Mouse (Mus musculus) lung, embryonic 16.5 days (tissue): Measurements from ENCODE around the gene Tmem87a. TPM values are rescaled to one million over a fixed set of nuclear protein-coding genes. Genes with fewer than 3 reads are reported as not detected.

Source experiments
- ATAC-seq: fragments of 200-750 bp; cut with Nextera tagmentation; 2 replicates; pipeline ENCODE4 v1.8.0; 2017; ENCODE audit warnings: low read depth, mild to moderate bottlenecking, moderate library complexity
- H3K27ac ChIP-seq: fragments of 300-500 bp; sonication (generic); 2 replicates; pipeline ENCODE4 v1.5.1; 2014; ENCODE audit warnings: mild to moderate bottlenecking, control low read depth, low read length
- H3K27me3 ChIP-seq: fragments of 300-500 bp; sonication (generic); 2 replicates; pipeline ENCODE4 v1.6.1; 2014; ENCODE audit warnings: low read depth, low read length, mixed read lengths; ENCODE audit not compliant: control insufficient read depth, insufficient read depth
- H3K36me3 ChIP-seq: fragments of 300-500 bp; sonication (generic); 2 replicates; pipeline ENCODE4 v1.6.1; 2014; ENCODE audit warnings: low read length; ENCODE audit not compliant: control insufficient read depth, insufficient read depth
- H3K4me1 ChIP-seq: fragments of 300-500 bp; sonication (generic); replicated peaks from 2 replicates; pipeline ENCODE4 v1.6.1; 2014; ENCODE audit warnings: low read length, mixed read lengths; ENCODE audit not compliant: control insufficient read depth, insufficient read depth
- H3K4me2 ChIP-seq: fragments of 300-500 bp; sonication (generic); 2 replicates; pipeline ENCODE4 v1.6.1; 2014; ENCODE audit warnings: low read depth, low read length, control low read depth
- H3K4me3 ChIP-seq: fragments of 300-500 bp; sonication (generic); 2 replicates; pipeline ENCODE4 v1.5.1; 2014; ENCODE audit warnings: mild to moderate bottlenecking, low read length, control low read depth
- H3K9ac ChIP-seq: fragments of 300-500 bp; sonication (generic); 2 replicates; pipeline ENCODE4 v1.6.1; 2014; ENCODE audit warnings: low read length, control low read depth
- H3K9me3 ChIP-seq: fragments of 300-500 bp; sonication (generic); 2 replicates; pipeline ENCODE4 v1.6.1; 2016; ENCODE audit warnings: low read length; ENCODE audit not compliant: control insufficient read depth
- WGBS: fragments of 180-500 bp; shearing (Covaris S2); extraction: QIAGEN DNeasy Blood & Tissue Kit; methylation state at CpG from one replicate; pipeline ENCODE4 v1.1.7; 2014; 5-methylcytosine and 5-hydroxymethylcytosine counted together
- polyA plus RNA-seq: library from polyadenylated mRNA; unstranded; fragments of >200 nt; fragmentation: Nextera tagmentation; extraction: Ambion mirVana; gene quantifications from 2 replicates; pipeline ENCODE4 v1.2.1, GENCODE M21; 2015

Tmem87a gene
- polyA plus RNA-seq, 1 experiment from 2014 or later, result 10.1 TPM

DNA sequence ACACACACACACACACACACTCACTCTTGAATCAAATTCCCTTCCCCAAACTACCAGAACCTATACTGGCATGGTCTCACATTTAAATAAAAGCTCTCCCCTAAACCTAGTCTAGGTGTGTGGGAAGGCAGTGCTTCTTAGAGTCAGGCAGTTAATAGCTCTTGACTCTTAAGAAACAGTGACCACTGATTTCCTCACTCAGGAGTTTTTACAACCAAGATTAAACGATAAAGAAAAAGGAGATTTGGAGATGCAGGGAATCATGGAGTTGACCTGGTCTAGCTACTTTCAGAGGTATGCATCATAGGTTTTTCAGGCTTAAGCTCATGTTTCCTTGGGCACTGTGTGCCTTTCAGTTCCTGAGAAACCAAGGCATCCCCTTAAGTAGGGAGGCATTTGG is 17.6 kb downstream of the Tmem87a start:
- no peak for ATAC-seq
- H3K4me2 ChIP-seq, result no peak overlapping the region
- no peaks in the 10 kb centered on the region for H3K27me3 ChIP-seq
- no peaks in the 10 kb centered on the region for H3K4me1 ChIP-seq
- H3K27ac ChIP-seq, result no peak overlapping the region
- H3K4me3 ChIP-seq, result no peak overlapping the region
- peaks cover 30% of the 10 kb centered on the region for H3K36me3 ChIP-seq
- WGBS, result 93% methylated on average over 1 of the region's 1 CpGs
- H3K9me3 ChIP-seq, result no peaks in the 10 kb centered on the region
- no peak overlapping the region for H3K9ac ChIP-seq

DNA sequence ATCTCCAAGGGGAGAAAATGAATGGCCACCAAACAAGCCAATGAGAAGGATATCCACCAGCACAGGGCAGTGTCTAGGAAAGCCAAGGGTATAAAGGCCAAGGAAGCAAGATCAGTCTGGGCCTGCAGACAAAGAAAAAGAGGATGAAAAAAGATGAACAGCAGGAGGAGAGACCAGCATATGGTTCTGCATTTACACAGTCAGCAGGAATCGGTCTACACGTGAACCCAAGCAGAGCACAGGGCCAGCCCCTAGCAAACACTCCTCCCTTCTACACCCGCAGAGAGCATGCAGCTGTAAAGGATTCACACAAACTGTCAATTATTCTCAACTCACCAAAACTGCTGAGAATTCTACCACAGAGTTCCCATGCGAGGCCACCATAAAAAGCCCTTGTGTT is 30.1 kb downstream of the Tmem87a start:
- no peak overlapping the region for H3K4me2 ChIP-seq
- H3K4me3 ChIP-seq, result no peak overlapping the region
- H3K9ac ChIP-seq, result no peak overlapping the region
- no peaks in the 10 kb centered on the region for H3K9me3 ChIP-seq
- peaks cover 25% of the 10 kb centered on the region for H3K36me3 ChIP-seq
- WGBS, result 86% methylated on average over 4 of the region's 4 CpGs
- no peaks in the 10 kb centered on the region for H3K4me1 ChIP-seq
- H3K27me3 ChIP-seq, result no peaks in the 10 kb centered on the region
- no peak for ATAC-seq
- no peak overlapping the region for H3K27ac ChIP-seq

DNA sequence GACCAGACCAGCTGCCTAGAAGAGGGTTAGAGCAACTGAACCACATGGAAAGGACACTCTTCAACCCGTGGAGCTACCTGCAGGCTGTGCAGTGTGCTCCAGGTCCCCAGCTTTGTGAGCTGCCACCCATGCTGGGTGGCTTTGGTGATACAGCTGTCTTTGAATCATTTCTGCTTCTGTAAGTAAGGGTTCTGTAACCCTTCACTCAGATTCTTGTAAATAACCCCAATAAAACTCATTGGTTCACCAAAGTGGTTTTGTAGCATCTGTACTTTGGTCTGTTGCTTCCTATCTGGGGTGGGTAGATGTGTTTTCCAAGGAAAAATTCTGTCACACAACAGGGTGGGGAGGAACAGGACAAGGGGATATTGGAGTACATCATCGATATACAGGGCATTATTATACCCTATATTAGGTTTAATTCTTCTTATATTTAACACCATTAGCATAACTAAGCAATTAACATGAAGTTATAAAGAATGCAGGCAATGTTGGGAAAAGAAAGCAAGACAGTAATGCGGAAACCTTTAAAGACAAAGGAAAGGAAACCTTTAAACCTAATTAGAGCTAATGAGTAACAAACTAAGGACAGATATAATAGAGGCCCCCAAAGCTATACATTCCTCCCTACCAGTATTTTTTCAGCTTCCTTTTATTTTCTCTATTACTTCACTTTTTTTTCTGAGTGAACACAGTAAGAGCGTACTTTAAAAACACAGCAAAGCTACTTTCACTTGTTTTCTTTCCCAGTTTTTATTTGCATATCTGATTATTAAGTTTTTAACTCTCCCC is 36.3 kb downstream of the Tmem87a start:
- 93% methylated on average over 4 of the region's 4 CpGs for WGBS
- Histone ChIP-seq H3K27ac (no peak overlapping the region), H3K9ac (no peak overlapping the region), H3K36me3 (peaks cover 25% of the 10 kb centered on the region), H3K4me3 (no peak overlapping the region), H3K4me1 (no peaks in the 10 kb centered on the region), H3K27me3 (no peaks in the 10 kb centered on the region), H3K9me3 (no peaks in the 10 kb centered on the region), H3K4me2 (no peak overlapping the region)
- no peak for ATAC-seq

DNA sequence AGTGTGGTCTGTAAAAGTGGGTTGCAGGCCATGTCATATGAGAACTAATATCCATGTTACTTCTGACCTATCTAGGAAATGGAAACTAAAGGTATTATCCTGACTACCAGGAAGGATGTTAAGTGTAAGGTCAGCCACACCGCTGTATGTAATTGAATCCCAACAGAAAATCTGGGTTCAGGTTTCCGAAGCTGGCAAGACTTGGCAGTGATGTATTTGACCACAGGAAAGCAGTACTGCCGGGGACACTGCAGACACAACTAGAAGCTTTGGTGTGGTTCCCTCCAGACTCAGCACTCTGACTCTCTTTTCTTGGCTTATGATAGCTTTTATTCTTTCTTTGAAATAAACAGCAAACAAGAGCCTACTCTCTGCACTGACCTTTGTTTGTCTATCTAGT is 37.4 kb downstream of the Tmem87a start:
- 89% methylated on average over 3 of the region's 3 CpGs for WGBS
- peaks cover 32% of the 10 kb centered on the region for H3K36me3 ChIP-seq
- ATAC-seq, result no peak

DNA sequence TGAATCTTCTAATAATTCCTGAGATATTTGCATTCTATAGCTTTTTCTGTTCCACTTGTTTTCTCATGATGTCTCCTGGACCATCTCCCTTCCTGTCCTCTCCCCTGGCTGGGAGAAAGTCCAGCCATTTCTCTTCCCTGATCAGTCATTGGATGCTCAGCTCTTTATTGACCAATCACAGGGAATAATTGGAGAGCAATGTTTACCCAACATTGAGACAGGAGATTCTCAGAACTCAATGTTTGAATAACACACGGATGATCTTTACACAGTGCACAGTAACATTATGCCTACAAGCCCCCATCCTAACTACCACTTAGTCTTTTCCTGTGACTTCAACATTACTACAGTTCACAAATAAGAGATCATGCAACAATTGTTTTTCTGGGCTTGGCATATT is 43.5 kb downstream of the Tmem87a start:
- no peaks in the 10 kb centered on the region for H3K27me3 ChIP-seq

More for the DNA sequence above, 37.4 kb downstream of the Tmem87a start:
- no peak overlapping the region for H3K9ac ChIP-seq
- H3K27ac ChIP-seq, result no peak overlapping the region
- H3K4me3 ChIP-seq, result no peak overlapping the region
- no peaks in the 10 kb centered on the region for H3K4me1 ChIP-seq
- H3K27me3 ChIP-seq, result no peaks in the 10 kb centered on the region
- no peak overlapping the region for H3K4me2 ChIP-seq
- H3K9me3 ChIP-seq, result no peaks in the 10 kb centered on the region

DNA sequence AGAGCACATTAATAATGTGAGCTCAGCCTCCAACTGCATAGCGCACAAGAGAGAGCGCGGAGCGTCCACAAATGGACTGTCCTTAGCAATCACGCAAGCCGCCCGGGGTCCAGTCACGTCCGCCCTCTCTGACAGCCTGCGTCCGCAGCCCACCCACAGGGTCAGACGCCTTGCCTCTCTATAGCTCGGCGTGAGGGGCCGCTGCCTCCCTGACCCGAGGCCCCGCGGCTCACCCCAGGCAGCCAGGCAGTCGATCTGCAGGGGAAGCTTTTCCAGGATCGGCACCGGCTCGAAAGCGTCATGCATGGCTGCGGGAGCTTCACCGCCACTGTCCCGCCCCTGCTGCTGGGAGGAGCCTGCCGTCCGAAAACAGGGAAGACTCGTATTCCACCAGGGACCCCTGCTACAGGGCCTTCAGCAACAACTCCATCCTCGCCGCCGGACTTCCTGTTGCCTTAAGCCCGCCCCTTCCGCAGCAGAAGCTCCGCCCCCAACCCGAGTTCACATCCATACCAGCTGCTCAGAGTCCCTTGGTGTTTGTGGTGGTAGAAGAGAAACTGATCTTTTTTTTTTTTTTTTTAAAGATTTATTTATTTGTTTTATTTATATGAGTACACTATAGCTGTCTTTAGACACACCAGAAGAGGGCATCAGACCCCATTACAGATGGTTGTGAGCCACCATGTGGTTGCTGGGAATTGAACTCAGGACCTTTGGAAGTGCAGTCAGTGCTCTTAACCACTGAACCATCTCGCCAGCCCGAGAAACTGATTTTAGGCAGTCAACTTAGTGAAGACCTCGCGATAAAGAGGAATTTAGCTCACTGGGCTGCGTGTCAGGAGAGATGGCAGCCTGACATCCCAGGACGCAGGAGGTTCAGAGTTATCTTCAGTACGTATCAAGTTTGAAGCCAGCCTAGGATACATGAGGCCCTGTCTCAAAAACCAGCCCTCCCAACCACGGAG is 50.9 kb downstream of the Tmem87a start, which contains the start of gene Vps39:
Gene Vps39 (minus strand): TSS at position 456 of the 965 bp plus-strand sequence.
- H3K27ac ChIP-seq, result peak within 1 kb of the TSS; percentile 61; the same call in 1 of the 2 replicates
- H3K4me1 ChIP-seq, result peaks cover 13% of the 10 kb centered on the region
- WGBS, result 12% methylated on average over 44 of the region's 44 CpGs
- peaks cover 17% of the 10 kb centered on the region for H3K36me3 ChIP-seq
- peak within 1 kb of the TSS; percentile 98 for H3K4me3 ChIP-seq
- no peaks in the 10 kb centered on the region for H3K27me3 ChIP-seq
- H3K9me3 ChIP-seq, result no peaks in the 10 kb centered on the region
- peak within 1 kb of the TSS; percentile 94 for H3K9ac ChIP-seq
- peak; percentile 98 for ATAC-seq
- H3K4me2 ChIP-seq, result peak within 1 kb of the TSS; percentile 79

More for the DNA sequence above, 43.5 kb downstream of the Tmem87a start:
- H3K27ac ChIP-seq, result no peak overlapping the region
- ATAC-seq, result no peak
- H3K4me1 ChIP-seq, result no peaks in the 10 kb centered on the region
- no peak overlapping the region for H3K9ac ChIP-seq
- 50% methylated on average over 1 of the region's 1 CpGs for WGBS
- no peak overlapping the region for H3K4me3 ChIP-seq
- H3K4me2 ChIP-seq, result no peak overlapping the region
- no peaks in the 10 kb centered on the region for H3K9me3 ChIP-seq
- H3K36me3 ChIP-seq, result peaks cover 35% of the 10 kb centered on the region

DNA sequence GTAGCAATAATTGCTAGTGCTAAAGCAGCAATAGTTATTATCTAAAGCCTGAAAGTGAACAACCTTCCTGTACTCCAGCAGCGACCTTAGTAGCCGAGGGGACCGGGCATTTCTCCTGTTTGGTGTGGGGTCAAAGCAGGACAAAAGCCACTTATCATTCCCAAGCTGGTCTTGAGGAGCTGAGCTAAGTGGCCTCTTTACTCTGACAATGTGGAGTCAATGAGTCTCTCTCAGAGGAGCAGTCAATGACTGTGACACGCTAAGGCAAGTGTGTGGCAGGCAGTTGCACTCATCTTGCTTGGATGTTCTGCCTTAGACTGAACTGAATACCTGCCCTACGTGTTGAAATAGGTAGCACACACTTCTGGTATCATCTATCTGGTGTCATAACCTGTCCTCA is 52.6 kb downstream of the Tmem87a start:
- peaks cover 19% of the 10 kb centered on the region for H3K36me3 ChIP-seq
- ATAC-seq, result no peak
- peaks cover 13% of the 10 kb centered on the region for H3K4me1 ChIP-seq
- no peak overlapping the region for H3K27ac ChIP-seq
- no peaks in the 10 kb centered on the region for H3K9me3 ChIP-seq
- WGBS, result 50% methylated on average over 5 of the region's 5 CpGs
- no peak overlapping the region for H3K4me2 ChIP-seq
- no peak overlapping the region for H3K9ac ChIP-seq
- H3K4me3 ChIP-seq, result no peak overlapping the region
- H3K27me3 ChIP-seq, result no peaks in the 10 kb centered on the region

DNA sequence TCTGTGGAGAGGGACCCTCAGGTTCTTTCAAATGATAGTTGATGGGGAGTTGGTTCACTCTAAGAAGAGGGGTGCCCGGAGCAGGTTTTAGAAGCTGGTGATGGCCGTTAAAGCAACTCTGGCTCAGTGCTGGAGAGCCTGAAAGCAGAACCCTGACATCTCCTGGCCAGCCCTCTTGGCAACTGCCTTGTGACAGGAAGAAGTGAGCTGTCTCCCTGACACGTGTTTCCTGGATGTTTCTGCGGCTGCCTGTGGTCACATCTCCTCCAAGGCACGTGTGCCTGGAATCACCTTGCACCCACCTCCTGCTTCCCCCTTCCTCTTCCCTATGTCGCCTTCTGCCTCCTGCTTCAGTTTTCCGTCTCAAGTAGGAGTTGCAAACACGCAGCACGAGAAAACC is 55.8 kb downstream of the Tmem87a start:
- no peak overlapping the region for H3K27ac ChIP-seq
- H3K4me2 ChIP-seq, result no peak overlapping the region
- no peaks in the 10 kb centered on the region for H3K9me3 ChIP-seq
- H3K4me1 ChIP-seq, result peaks cover 13% of the 10 kb centered on the region
- no peak overlapping the region for H3K9ac ChIP-seq
- no peaks in the 10 kb centered on the region for H3K27me3 ChIP-seq
- ATAC-seq, result no peak
- no peak overlapping the region for H3K4me3 ChIP-seq
- WGBS, result 71% methylated on average over 9 of the region's 9 CpGs
- peaks cover 10% of the 10 kb centered on the region for H3K36me3 ChIP-seq

DNA sequence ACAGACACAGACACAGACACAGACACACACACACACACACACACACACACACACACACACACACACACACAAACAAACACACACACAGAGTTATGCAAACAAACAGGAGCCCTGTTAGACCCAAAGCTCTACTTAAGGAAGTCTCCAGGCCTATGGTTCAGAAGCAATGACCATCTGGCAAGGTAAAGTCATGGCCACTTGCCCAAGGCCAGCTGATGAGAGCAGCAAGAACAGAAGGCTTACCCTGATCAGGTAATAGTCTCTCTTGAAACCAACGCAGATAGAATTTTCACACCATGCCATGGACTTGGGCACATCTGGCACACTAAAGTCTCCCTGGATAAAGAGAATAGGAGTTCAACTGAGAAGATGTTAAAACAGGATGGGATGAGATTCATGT is 62.2 kb downstream of the Tmem87a start:
- 93% methylated on average over 1 of the region's 1 CpGs for WGBS
- peaks cover 18% of the 10 kb centered on the region for H3K36me3 ChIP-seq
- ATAC-seq, result no peak

More for the DNA sequence above, 62.2 kb downstream of the Tmem87a start:
- Histone ChIP-seq H3K9me3 (no peaks in the 10 kb centered on the region), H3K9ac (no peak overlapping the region), H3K4me2 (no peak overlapping the region), H3K4me1 (no peaks in the 10 kb centered on the region), H3K4me3 (no peak overlapping the region), H3K27me3 (no peaks in the 10 kb centered on the region), H3K27ac (no peak overlapping the region)
